In the genomic region with DNA sequence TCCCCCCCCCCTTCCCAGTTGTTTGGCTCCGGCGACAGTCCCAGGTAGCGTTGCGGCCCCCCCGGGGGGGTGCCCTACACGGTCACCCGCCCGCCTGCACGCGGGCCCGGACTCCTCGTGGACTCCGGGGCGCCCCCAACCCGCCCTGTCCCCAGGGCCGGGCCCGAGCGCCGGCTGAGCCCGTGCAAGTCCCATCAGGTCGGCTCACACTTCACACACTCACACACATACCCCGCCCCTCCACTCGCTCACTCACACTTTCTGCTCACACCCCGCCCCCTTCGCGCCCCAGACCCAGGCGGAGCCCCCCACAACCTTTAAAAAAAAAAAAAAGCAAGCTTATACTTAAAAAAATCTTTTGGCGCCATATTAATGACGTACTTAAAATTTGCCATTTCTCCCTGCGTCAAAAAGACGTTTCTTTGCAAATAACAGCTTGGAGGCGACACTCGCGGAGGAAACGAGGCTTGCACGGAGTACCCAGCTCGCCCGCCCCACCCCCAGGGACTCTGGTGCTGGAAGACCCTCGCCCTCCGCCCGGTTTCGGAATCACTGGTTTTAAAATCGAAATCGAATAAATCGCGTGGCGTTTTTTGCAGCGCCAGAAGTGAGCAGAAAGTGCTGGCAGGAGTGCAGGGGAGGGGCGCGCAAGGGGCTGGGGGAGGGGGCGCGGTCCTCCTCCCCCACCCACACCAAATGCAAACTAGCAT, we compare ENCODE assay signal across 8 mouse cellular contexts. TPM values are rescaled to one million over a fixed set of nuclear protein-coding genes. Genes with fewer than 3 reads are reported as not detected.
DNase-seq lines count a peak whose midpoint lies in the region; ATAC-seq lines count a peak whose summit lies in the region.

No protein-coding gene starts in this region.

- no peaks in the 10 kb centered on the region for H3K36me3 ChIP-seq in embryonic facial prominence, embryonic 14.5 days (ENCODE audit: control insufficient read depth, insufficient read depth, low read length)
- H3K36me3 ChIP-seq in heart, embryonic 12.5 days, result no peaks in the 10 kb centered on the region
- no peaks in the 10 kb centered on the region for H3K36me3 ChIP-seq in kidney, embryonic 16.5 days (ENCODE audit: insufficient read depth, low read length)

- no peaks in the 10 kb centered on the region for H3K9me3 ChIP-seq in embryonic facial prominence, embryonic 14.5 days (ENCODE audit: control insufficient read depth, low read length)
- no peaks in the 10 kb centered on the region for H3K9me3 ChIP-seq in heart, embryonic 12.5 days (replicated peaks)
- no peaks in the 10 kb centered on the region for H3K9me3 ChIP-seq in kidney, embryonic 16.5 days (ENCODE audit: low read length)

- peak overlapping the region; percentile 90 for H3K4me2 ChIP-seq in embryonic facial prominence, embryonic 14.5 days (ENCODE audit: low read depth, low read length)
- H3K4me2 ChIP-seq in heart, embryonic 12.5 days, result peak overlapping the region; percentile 99
- peak overlapping the region; percentile 97 for H3K4me2 ChIP-seq in kidney, embryonic 16.5 days (replicated peaks; ENCODE audit: low read depth, low read length)

- peak overlapping the region; percentile 96 for H3K27ac ChIP-seq in embryonic facial prominence, embryonic 14.5 days (replicated peaks; ENCODE audit: low read depth, low read length)
- peak overlapping the region; percentile 77 for H3K27ac ChIP-seq in heart, embryonic 12.5 days (ENCODE audit: poor library complexity, severe bottlenecking)
- peak overlapping the region; percentile 17; the same call in 1 of the 2 replicates for H3K27ac ChIP-seq in kidney, embryonic 16.5 days (ENCODE audit: low read length)

- peak; percentile 51 for ATAC-seq in embryonic facial prominence, embryonic 14.5 days (ENCODE audit: low read depth)
- peak; percentile 68 for ATAC-seq in heart, embryonic 12.5 days (ENCODE audit: insufficient number of reproducible peaks, low FRiP score)
- ATAC-seq in kidney, embryonic 16.5 days (ENCODE audit: low FRiP score, low TSS enrichment), result 0 out of 2 replicates have a peak, but pooled peaks have one; percentile 47
- ATAC-seq in monocyte, adult 5-6 weeks (replicated peaks; ENCODE audit: insufficient number of reproducible peaks, low FRiP score, low TSS enrichment, poor library complexity, severe bottlenecking), result peak; percentile 51

- peak overlapping the region; percentile 74 for H3K4me3 ChIP-seq in embryonic facial prominence, embryonic 14.5 days (ENCODE audit: low read depth, low read length)
- peak overlapping the region; percentile 76 for H3K4me3 ChIP-seq in heart, embryonic 12.5 days
- peak overlapping the region; percentile 71 for H3K4me3 ChIP-seq in kidney, embryonic 16.5 days (ENCODE audit: low read length)

- H3K9ac ChIP-seq in embryonic facial prominence, embryonic 14.5 days (ENCODE audit: low read depth, low read length), result peak overlapping the region; percentile 78
- peak overlapping the region; percentile 79 for H3K9ac ChIP-seq in heart, embryonic 12.5 days
- H3K9ac ChIP-seq in kidney, embryonic 16.5 days (replicated peaks; ENCODE audit: low read length), result peak overlapping the region; percentile 76

- peaks cover 18% of the 10 kb centered on the region for H3K4me1 ChIP-seq in embryonic facial prominence, embryonic 14.5 days (ENCODE audit: control insufficient read depth, insufficient read depth, low read length)
- peaks cover 11% of the 10 kb centered on the region for H3K4me1 ChIP-seq in heart, embryonic 12.5 days (replicated peaks)
- H3K4me1 ChIP-seq in kidney, embryonic 16.5 days (ENCODE audit: insufficient read depth, low read length), result peaks cover 22% of the 10 kb centered on the region

- WGBS in embryonic facial prominence, embryonic 14.5 days, result 1% methylated on average over 43 of the region's 52 CpGs
- WGBS in heart, embryonic 12.5 days, result under 1% methylated on average over 42 of the region's 52 CpGs
- WGBS in kidney, embryonic 16.5 days, result 1% methylated on average over 49 of the region's 52 CpGs

- DNase-seq in 3134 (ENCODE audit: extremely low read depth, insufficient read length, low spot score) (peak; percentile 86), liver (peak; percentile 54)
- peak; percentile 88 for DNase-seq in adrenal gland, postnatal 14 days
- DNase-seq in embryonic facial prominence, embryonic 14.5 days (ENCODE audit: low spot score), result peak; percentile 87
- DNase-seq in spleen, postnatal 14 days (ENCODE audit: low spot score in 2 of 2), result peak; percentile 44 to 58

- no peaks in the 10 kb centered on the region for H3K27me3 ChIP-seq in embryonic facial prominence, embryonic 14.5 days (replicated peaks; ENCODE audit: control insufficient read depth, insufficient read depth, low read length)
- H3K27me3 ChIP-seq in heart, embryonic 12.5 days (replicated peaks), result peaks cover 5% of the 10 kb centered on the region
- H3K27me3 ChIP-seq in kidney, embryonic 16.5 days (ENCODE audit: insufficient read depth, low read length), result peaks cover 16% of the 10 kb centered on the region

RNA-seq across cellular contexts. Expression of gene Jade2, which starts 0.5 kb away (rescaled TPM):
- total RNA-seq in adrenal gland, postnatal 14 days (2021), result 11.9 and 15.1 TPM in 2 replicates
- 1.1 and 1.4 TPM in 2 replicates for polyA plus RNA-seq in embryonic facial prominence, embryonic 14.5 days (2014; fragmentation: Nextera tagmentation; extraction: Ambion mirVana)
- polyA plus RNA-seq in heart, embryonic 12.5 days (2016; fragmentation: Nextera tagmentation; extraction: Ambion mirVana), result 0.57 and 0.81 TPM in 2 replicates
- polyA plus RNA-seq in kidney, embryonic 16.5 days (2015; fragmentation: Nextera tagmentation; extraction: Ambion mirVana), result 0.87 and 1.1 TPM in 2 replicates
- 33.1 to 54.1 TPM (median 36.5 TPM) in 3 replicates for total RNA-seq in monocyte, adult 5-6 weeks (2017)

Comparison
In these comparisons a context has a peak if more than half of its experiments do, and no peak if none do; other contexts are left out.
1. Peak in every context shown above with its lines: DNase-seq, ATAC-seq, H3K4me3 ChIP-seq and H3K27ac ChIP-seq.
2. H3K27ac ChIP-seq: peak in every context shown above with its lines; median percentile 96 in embryonic facial prominence, embryonic 14.5 days; 77 in heart, embryonic 12.5 days; 17 in kidney, embryonic 16.5 days.